Comparison of ENCODE assay signal across 12 mouse cellular contexts in the genomic region with DNA sequence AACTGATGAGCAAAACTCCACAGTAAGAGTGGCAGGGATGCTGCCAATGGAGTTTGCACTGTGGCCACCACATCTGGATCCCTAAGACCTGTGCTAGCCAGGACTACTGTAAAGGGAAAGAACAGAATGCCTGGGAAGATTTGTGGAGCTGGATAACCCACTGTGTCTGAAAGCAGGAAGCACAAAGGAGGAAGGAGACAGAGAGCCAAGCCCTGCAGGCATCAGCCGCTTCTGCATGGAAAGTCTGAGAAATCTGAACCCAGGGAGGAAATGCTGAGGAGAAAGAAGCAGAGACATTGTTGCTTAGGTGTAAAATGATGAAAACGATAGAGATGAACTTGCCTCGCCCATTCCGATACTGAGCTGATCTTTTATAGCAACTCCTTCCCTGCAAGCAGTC. TPM values are rescaled to one million over a fixed set of nuclear protein-coding genes. Genes with fewer than 3 reads are reported as not detected.
"Had no signal": no experiment of that assay in that cellular context is flagged by ENCODE, and none has a peak within 500 bp of the region (broad histone marks: within the 10 kb centered on the region; RNA-seq: fewer than 3 reads in every experiment).

No protein-coding gene starts in this region.

- H3K27me3 ChIP-seq: midbrain, embryonic 12.5 days had no signal

- H3K4me3 ChIP-seq: left cerebral cortex, adult 2 months; limb, embryonic 10.5 days; midbrain, embryonic 12.5 days had no signal

- ATAC-seq: inflammation-experienced regulatory T-cells, adult 6 months; intestine, postnatal 0 days; lung, postnatal 0 days; midbrain, embryonic 16.5 days had no signal

- H3K9me3 ChIP-seq: limb, embryonic 10.5 days; midbrain, embryonic 12.5 days had no signal

- H3K36me3 ChIP-seq: limb, embryonic 10.5 days; midbrain, embryonic 12.5 days had no signal

- DNase-seq: lung, adult 2 months; lung, postnatal 4 days; right cerebral cortex, postnatal 25 days had no signal

- H3K4me2 ChIP-seq: midbrain, embryonic 12.5 days had no signal

- H3K4me1 ChIP-seq: limb, embryonic 10.5 days; midbrain, embryonic 12.5 days had no signal

- H3K27ac ChIP-seq: left cerebral cortex, adult 2 months; limb, embryonic 10.5 days; liver, embryonic 14.5 days; midbrain, embryonic 12.5 days had no signal

- H3K9ac ChIP-seq: liver, embryonic 14.5 days; midbrain, embryonic 12.5 days had no signal

RNA-seq across cellular contexts. Expression of a gene that starts 22.5 kb away (rescaled TPM):
- total RNA-seq: megakaryocyte-erythroid progenitor cell, adult 5-6 weeks had no signal
